Mouse (Mus musculus) gonadal fat pad, adult 2 months (tissue): ENCODE results near the gene Amotl2. TPM values are rescaled to one million over a fixed set of nuclear protein-coding genes. Genes with fewer than 3 reads are reported as not detected.

Experiments used
- DNase-seq: peaks from one replicate; pipeline ENCODE4 v3.0.0-alpha.2; 2012; ENCODE audit warnings: low read depth
- polyA plus RNA-seq: library from polyadenylated mRNA; depleted of rRNA; stranded (reverse); fragments of >200 nt; gene quantifications from 2 replicates; pipeline ENCODE4 v1.2.3, GENCODE M21; 2012; rRNA removed

Amotl2 gene
- polyA plus RNA-seq, result 59.7 and 62.2 TPM in 2 replicates

GRCm38 (mm10) chr9:102716481-102717163 lies at the start of gene Amotl2:
Gene Amotl2, plus strand, starts transcription at chr9:102716672.
- no peak for DNase-seq

GRCm38 (mm10) chr9:102668115-102668514 lies 48.4 kb upstream of the Amotl2 start:
- no peak for DNase-seq

GRCm38 (mm10) chr9:102668906-102669305 lies 47.6 kb upstream of the Amotl2 start:
- DNase-seq, result no peak

- DNase-seq, result no peak
Observed at GRCm38 (mm10) chr9:102673381-102673780, 43.1 kb upstream of the Amotl2 start.

DNA sequence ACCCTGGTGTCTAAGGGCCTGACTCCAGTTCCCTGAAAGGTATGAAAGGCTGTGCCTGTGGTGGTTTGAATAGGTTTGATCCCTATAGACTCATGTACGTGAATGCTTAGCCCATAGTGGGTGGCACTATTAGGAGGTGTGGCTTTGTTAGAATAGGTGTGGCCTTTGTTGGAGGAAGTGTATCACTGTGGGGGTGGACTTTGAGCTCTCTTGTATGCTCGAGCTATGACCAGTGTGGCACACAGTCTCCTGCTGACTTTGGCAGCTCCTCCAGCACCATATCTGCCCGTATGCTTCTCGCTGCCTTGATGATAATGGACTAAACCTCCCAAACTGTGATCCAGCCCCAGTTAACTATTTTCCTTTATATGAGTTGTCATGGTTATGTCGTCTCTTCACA lies 40.5 kb upstream of the Amotl2 start:
- DNase-seq, result no peak

DNA sequence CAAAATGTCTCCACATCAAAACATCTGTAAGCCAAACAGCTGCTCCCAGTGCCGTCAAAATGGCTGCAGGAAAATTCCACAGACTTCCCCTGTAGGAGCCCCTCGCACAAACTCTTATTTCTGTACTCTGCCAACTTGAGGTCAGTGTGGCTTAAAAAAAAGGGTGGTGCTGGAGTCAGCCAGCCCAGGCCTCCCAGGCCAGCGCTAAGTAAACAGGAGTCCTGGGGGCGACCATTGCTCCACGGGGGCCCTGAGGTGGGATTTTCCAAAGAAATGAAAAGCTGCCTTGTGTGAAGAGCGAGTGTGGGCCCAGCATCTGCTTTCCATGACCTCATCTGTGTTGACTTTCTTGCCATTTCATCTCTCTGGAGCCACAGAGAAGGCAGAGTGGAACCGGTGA lies 35.0 kb upstream of the Amotl2 start:
- no peak for DNase-seq

GRCm38 (mm10) chr9:102687943-102688342 lies 28.5 kb upstream of the Amotl2 start:
- DNase-seq, result no peak

DNA sequence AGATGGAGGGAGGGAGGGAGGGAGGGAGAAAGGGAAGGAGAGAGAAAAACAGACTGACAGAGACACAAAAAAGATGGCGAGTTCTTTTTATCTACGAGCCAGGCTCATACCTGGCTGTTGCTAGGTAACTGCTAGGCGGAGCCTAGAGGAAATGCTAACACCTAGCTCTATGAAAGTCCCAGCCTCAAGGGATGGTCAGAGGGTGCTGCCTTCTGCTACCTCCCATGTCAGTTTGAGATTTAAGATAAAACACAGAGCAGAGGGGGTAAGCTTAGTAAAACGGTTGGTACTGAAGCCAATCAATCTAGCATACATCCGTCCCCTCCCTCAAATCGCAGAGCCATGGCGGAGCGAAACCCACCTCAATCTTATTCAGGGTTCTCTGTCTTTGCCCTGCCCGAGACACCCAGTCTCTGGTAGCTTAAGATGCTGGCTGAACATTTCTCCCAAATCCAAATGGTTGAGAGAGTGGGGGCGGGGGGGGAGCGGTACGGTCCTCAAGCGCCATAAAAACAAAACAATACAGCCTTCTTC lies 27.0 kb upstream of the Amotl2 start:
- no peak for DNase-seq

DNA sequence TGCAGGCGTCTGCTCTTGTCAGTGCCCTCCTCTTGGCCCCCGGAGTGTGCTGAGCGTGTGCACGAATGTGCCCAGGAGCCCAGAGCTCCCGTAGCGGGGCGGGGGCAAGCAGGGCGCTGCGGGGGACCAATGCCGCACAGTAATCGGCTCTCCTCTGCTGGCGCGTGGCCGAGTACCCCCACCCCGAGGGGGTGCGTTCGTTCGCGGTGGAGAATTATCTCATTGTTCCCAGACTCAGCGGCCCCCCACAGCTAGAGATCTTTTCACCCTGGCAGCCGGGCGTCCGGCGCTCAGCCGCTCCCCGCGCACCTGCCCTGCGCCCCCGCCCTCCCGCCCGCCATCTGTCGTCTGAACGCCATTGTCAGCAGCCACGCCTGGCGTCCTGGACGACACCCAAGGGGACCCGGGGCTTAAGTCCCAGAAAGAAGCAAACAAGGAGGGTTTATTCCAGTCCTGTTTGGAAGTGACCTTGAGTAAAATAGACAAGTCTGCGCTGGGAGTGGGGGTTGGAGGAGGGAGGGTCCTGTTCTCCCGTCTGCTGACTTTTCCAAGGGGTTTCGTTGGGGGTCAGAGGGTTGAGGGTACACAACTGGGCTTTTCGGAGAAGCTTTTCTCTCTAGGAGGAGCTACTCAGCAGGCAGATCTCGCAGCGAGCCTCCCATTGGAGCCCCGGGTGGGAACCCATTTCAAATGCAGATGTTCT lies 26.4 kb upstream of the Amotl2 start:
- no peak for DNase-seq

DNA sequence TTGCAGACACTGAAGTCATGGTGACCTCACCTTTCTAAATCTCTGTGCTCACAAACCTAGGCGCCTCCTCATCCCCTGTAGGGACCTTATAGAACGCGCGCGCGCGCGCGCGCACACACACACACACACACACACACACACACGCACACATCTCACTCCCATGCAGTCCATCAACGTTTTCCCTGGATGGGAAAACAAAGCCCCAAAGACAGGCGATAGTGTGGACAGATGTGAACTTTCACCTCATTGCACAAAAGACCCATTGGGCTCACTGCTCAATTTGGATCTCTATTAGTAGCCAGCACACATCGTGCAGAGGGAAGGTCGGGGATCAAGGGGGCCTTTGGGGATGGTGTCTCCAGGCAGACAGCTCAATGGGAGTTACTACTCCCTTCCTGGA lies 25.6 kb upstream of the Amotl2 start:
- DNase-seq, result no peak

GRCm38 (mm10) chr9:102692564-102693475 lies 23.7 kb upstream of the Amotl2 start:
- no peak for DNase-seq

GRCm38 (mm10) chr9:102701042-102701441 lies 15.4 kb upstream of the Amotl2 start:
- DNase-seq, result no peak

- no peak for DNase-seq
Observed at GRCm38 (mm10) chr9:102709504-102710135, 6.9 kb upstream of the Amotl2 start.

DNA sequence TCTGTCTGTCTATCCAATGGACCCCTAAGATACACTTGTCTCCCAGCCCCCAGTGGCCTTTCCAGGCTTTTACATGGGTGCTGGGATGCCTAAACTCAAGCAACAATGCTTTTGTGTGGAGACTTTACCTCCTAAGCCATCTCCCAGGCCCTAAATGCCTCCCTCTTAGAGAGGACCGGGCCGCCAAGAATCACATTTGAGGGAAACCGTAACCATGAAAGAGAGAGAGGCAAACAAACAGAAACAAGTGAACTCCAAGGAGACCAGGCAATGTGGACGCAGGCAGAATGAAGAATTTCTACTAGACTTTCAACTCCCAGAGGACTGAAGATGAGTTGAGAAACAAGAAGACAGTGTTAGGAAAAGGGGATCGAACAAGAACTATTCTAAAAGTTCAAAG lies 6.0 kb upstream of the Amotl2 start:
- DNase-seq, result no peak

DNA sequence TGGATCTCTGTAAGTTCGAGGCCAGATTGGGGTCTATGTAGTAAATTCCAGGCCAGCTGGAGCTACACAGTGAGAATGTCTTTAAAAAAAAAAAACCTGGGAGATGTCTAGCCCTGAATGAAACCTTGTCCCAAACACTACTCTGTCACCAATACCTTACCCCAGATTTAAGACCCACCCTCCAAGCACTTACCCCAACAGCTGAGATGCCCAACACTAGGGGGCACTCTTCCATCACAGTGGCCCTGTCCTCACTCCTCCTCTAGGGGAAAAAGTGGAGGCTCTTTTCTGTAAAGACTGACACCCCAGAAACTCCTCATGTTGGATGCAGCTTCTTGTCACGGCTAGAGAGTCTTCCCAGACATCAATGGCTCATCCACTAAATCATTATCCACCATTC lies 2.7 kb upstream of the Amotl2 start:
- DNase-seq, result no peak

GRCm38 (mm10) chr9:102714893-102715505 lies 1.5 kb upstream of the Amotl2 start:
- DNase-seq, result no peak

DNA sequence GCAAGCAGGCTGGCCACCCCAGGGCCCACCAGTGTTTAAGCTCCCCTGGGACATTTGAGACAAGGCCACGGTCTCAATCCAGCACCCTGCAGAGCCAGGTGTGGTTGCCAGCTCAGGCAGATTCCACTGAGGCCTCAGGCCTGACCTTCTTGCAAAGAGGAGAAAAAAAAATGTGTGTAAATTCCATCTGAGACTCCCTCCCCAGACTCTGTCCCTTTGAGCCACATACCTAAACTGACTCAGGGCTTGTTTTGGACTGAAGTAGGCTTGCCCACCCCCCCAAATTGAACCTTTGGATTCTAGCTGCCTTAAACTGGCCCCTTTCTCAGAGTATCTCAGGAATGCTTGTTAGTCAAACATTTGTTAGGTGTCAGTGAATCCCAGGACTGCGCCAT lies 969 bp upstream of the Amotl2 start:
- DNase-seq, result no peak

GRCm38 (mm10) chr9:102717164-102717885 lies 853 bp downstream of the Amotl2 start:
- DNase-seq, result no peak

DNA sequence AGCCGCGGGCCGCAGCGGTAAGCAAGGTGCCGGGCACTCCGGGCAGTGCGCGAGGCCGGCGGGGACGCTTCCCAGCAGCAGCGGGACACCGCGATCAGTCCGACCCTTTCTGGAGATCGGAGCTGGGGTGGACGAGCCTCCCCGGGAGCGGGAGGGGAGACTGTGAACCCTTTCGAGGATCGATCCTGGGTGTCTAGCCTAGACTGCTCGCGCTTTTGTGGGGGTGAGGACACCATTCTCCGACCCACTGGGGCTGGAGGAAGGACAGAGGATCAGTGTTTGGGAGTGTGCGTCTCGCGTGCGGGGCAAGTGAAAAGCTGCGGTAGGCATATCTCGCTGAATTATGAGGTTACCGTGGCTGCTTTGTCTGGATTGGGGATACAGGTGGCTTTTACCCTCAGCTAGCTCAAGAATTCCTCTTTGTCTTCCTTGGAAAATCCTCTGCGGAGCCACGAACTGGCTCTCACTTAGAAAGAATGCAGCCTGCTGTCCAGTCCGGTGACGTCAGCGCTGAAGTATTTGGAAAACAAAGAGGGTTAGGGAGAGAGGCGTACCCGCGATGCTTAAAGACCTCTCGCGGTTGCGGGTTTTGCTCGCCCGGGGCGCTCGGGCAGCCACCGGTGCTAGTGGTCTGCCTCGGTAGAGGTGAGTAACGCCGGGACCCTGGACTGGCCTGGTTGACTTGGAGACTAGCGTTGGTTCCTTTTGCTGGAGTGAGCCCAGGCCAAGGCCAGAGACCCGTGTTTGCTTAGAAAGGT lies 1.6 kb downstream of the Amotl2 start:
- DNase-seq, result no peak

- DNase-seq, result no peak
Observed at GRCm38 (mm10) chr9:102718676-102719075, 2.2 kb downstream of the Amotl2 start.
